Mouse (Mus musculus) spleen, postnatal 0 days (tissue): Measurements from ENCODE around the gene BC049352. TPM values are rescaled to one million over a fixed set of nuclear protein-coding genes. Genes with fewer than 3 reads are reported as not detected.

ENCODE experiments used
- polyA plus RNA-seq: library from polyadenylated mRNA; unstranded; fragments of >200 nt; fragmentation: Nextera tagmentation; extraction: Ambion mirVana; gene quantifications from 2 replicates; pipeline ENCODE4 v1.2.1, GENCODE M21; 2015

Gene BC049352
- 0.28 and 0.34 TPM in 2 replicates for polyA plus RNA-seq

GRCm38 (mm10) chr9:45181770-45182169, at the start of gene BC049352:
TSS of gene BC049352 (plus strand) at chr9:45182007.

GRCm38 (mm10) chr9:45138191-45139032, 43.4 kb upstream of the BC049352 start, which contains the start of gene Scn4b:
TSS of gene Scn4b (plus strand) at chr9:45138395.

GRCm38 (mm10) chr9:45203797-45204410, 22.1 kb downstream of the BC049352 start, which contains the start of gene Tmprss4:
TSS of gene Tmprss4 (minus strand) at chr9:45204092.

GRCm38 (mm10) chr9:45268597-45269325, 87.0 kb downstream of the BC049352 start, which contains the start of gene Il10ra:
TSS of gene Il10ra (minus strand) at chr9:45269149.

Other genes starting within 250 kb of the BC049352 start
- 10.6 and 11.0 TPM in 2 replicates for gene Ube4a, start 216.4 kb upstream of the BC049352 start, polyA plus RNA-seq
- gene Cd3g, start 201.6 kb upstream of the BC049352 start, polyA plus RNA-seq, result 1.8 and 3.4 TPM in 2 replicates
- 4.1 and 4.5 TPM in 2 replicates for gene Cd3d, start 200.2 kb upstream of the BC049352 start, polyA plus RNA-seq
- 0.52 and 0.79 TPM in 2 replicates for gene Cd3e, start 172.4 kb upstream of the BC049352 start, polyA plus RNA-seq
- gene Mpzl2, start 142.2 kb upstream of the BC049352 start, polyA plus RNA-seq, result 0.42 and 0.55 TPM in 2 replicates
- gene Mpzl3, start 126.8 kb upstream of the BC049352 start, polyA plus RNA-seq, result 0.70 and 1.1 TPM in 2 replicates
- gene Jaml, start 102.8 kb upstream of the BC049352 start, polyA plus RNA-seq, result 10.2 and 10.3 TPM in 2 replicates
- gene Scn2b, start 64.2 kb upstream of the BC049352 start, polyA plus RNA-seq, result 0.38 and 0.42 TPM in 2 replicates
- gene Scn4b, start 43.6 kb upstream of the BC049352 start, polyA plus RNA-seq, result 0.19 and 0.24 TPM in 2 replicates
- 0.12 TPM in 1 of 2 replicates, not detected in the other for gene Tmprss4, start 22.1 kb downstream of the BC049352 start, polyA plus RNA-seq
- gene Il10ra, start 87.1 kb downstream of the BC049352 start, polyA plus RNA-seq, result 3.3 and 5.8 TPM in 2 replicates
- gene Tmprss13, start 137.1 kb downstream of the BC049352 start, polyA plus RNA-seq, result not detected in 2 replicates
- 15.5 and 17.0 TPM in 2 replicates for gene Fxyd6, start 188.2 kb downstream of the BC049352 start, polyA plus RNA-seq
- 0.67 and 0.82 TPM in 2 replicates for gene Fxyd2, start 217.7 kb downstream of the BC049352 start, polyA plus RNA-seq
- not detected in 2 replicates for gene Dscaml1, start 244.6 kb downstream of the BC049352 start, polyA plus RNA-seq